Mouse (Mus musculus) bone marrow, adult 2 months (tissue): ENCODE results near the gene Tk1.

Experiments
- CTCF ChIP-seq: fragments of 200-500 bp; IDR thresholded peaks from 2 replicates; pipeline ENCODE4 v1.5.1; 2011; ENCODE audit warnings: low read length, control low read depth; ENCODE audit not compliant: control insufficient read depth, insufficient read depth
- POLR2A ChIP-seq: fragments of 200-500 bp; IDR thresholded peaks from 2 replicates; pipeline ENCODE4 v1.6.1; 2011; ENCODE audit warnings: low read depth, mild to moderate bottlenecking, control low read depth, low read length, borderline replicate concordance; ENCODE audit not compliant: control insufficient read depth

GRCm38 (mm10) chr11:117864805-117865204 lies 38.9 kb upstream of the Tk1 start:
- TF ChIP-seq POLR2A (no peak), CTCF (no peak)
